Mouse (Mus musculus): ENCODE measurements around the gene Lgals8.
"Not testable (repeated sequence)": the region's sequence is repeated elsewhere in the genome, so short reads cannot be mapped to it uniquely, and the experiment has no call there.

Gene Lgals8

DNA sequence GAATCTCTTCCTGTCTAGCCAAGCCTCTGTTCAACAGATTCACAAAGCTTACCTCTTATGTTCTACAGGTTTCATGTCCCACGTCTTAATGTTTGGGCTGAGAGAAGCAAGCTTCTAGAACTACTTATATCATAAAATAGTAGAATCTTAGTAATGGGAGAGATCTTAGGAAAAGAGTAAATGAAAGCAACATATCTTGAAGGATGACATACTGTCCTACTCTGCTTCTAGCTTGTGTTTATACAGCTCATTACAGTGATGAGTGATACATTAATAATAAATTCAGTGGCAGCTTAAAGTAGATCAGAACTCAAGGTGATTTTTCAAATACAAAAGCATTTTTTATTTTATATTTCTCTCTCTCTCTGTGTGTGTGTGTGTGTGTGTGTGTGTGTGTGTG, at the start of gene Lgals8:
Gene Lgals8, minus strand, starts transcription at position 101 of the 400 bp plus-strand sequence.
- DNase-seq: no peak

DNA sequence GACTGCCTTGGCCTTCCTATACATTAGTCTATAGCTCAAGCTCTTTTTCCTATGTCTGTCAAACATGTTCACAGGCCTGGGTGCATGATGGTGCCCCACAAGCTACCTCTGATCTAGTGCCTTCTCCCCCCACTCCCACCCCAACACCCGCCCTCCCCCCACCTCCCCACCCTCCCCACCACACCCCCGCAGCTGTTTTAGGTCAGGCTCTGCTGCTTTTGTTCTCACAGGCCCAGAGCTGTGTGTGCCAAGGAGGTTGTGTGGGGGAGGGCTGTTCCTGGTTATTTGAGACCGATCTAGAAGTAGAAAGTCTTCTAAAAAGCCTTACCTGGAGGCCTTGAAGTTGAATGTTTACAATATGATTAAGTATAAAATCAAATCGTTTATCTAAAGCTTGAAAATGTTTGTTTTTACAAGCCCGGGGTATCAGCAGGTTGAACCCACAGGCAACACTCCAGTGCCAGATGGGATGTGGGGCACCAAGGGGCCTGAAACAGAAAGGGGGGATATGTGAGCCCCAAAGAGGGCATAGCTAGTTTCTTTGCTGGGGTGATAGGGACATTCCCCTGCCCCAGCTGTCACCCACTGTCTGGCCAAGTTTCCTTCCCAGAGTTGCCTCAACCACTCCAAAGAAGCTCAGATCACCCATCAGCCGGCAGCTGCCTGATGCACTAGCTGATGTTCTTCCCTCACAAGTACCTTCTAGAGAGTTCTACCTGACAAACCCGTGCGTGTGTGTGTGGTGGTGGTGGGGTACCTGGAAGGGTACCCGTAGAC, 46.6 kb upstream of the Lgals8 start:
- DNase-seq: no peak

DNA sequence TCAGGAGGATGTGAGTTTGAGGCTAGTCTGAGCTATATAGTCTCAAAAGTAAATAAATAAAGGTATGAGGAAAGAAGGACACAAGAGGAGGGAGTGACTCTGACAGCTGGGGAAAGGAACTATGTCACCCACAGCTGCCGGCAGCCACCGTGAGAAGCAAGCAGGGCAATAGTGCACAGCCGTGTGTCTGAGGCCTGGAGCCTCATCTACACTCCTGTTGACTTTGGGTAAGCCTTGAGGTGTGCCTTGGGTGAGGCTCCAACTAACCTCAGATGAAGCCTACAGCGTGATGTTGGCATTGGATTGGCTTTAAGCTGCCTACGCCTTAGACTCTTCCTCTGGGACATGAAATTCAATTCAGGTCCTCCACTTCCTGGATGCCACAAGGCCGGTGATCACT, 45.3 kb upstream of the Lgals8 start:
- no peak for DNase-seq

DNA sequence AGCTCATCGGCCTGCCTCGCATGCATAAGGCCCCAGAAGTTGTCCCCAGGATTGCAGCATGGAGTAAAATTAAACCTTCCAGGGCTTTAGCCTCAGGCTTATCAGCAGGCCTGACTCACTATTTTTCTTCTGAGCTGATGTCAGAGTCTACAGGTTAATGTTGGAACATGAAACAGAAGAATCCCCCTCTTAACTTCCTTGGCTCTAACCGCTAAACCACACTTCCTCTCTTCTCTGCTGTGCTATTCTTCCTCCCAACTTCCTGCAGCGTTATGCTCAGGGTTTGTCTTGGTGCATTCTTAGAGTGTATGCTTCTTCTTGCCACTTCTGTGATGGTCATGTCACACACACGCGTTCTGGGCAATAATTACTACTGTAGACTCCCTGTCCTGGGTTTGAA, 42.7 kb upstream of the Lgals8 start:
- no peak for DNase-seq

DNA sequence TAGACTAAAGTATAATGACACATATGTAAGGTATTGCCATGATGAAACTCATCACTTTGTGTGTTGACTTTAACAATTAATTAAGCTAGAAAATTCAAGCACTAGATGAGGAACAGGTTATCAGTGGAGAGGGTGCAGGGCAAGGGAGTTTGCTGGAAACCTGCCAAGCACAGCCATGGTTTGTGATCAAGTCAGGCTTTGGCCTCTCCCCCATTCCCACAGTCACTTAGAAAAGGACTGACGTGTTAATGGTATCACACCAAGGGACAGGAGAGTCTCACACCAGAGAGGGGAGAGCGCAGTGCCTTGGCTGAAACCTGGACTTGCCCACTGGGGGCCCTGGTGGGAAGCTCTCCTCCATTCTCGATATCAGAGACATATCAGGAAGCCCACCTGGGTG, 40.6 kb upstream of the Lgals8 start:
- no peak for DNase-seq

DNA sequence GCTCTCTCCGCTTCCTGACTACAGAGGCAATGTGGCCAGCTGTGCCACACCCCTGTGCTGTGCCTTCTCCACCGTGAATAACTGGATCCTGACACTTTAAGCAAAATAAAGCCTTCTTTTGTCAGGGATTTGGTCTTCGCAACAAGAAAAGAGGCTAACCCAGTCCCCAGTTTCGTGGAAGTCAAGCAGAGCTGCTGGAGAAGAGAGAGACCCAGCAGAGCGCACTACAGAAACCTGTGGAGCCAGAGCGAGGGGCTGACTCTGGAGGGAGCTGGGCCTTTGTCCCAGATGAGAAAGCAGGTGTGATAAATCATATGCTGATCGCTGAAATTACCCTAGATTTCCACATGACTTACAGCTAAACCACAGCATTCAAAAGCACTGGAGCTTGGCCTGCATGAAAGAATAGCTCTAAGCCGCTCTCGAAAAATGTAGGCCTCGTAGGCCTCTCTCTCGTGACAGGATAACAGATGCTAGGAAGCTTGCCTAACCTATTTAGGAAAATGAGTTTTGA, 38.6 kb upstream of the Lgals8 start:
- peak; percentile 56 for DNase-seq

DNA sequence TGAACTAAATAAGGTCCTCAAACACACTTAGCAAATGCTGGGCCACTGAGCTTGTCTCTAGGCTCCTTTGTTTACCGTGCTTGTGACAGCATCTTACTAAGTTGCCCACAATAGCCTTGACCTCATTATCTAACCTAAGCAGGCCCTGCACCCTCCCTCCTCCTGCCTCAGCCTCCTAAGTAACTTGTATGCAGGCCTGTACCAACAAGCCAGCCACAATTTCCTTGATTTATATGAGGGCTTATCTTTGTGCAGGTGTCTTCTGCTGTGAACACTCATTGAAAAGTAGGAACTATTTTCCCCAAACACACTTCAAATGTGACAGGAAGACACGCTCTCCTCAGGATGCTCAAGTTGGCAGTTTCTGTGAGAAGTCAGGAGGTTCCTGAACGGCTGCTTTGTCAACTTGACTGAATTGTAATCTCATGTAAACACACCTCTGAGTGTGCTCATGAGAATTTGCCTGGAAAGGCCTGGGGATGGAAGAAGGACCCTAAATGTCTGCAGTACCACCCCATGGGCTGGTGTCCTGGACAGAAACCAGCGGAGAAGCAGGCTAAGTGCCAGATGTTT, 38.0 kb upstream of the Lgals8 start:
- no peak for DNase-seq

DNA sequence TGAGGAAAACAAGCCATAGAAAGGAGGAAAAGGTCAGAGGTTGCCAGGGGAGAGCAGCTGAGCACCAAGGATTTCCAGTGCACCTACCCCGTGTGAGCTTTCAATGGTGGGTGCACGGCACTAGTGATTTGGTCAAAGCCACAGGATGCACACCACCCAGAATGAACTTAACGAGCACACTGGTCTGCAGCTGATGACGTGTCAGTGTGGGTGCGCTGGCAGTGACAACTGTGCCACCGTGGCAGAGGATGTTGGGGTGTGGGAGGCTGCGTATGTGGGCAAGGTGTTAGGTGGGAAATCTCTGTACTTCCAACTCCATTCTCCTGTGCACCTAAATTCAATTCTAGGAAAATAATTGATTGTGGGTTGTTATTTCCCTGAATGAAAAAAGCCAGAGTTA, 34.4 kb upstream of the Lgals8 start:
- no peak for DNase-seq

DNA sequence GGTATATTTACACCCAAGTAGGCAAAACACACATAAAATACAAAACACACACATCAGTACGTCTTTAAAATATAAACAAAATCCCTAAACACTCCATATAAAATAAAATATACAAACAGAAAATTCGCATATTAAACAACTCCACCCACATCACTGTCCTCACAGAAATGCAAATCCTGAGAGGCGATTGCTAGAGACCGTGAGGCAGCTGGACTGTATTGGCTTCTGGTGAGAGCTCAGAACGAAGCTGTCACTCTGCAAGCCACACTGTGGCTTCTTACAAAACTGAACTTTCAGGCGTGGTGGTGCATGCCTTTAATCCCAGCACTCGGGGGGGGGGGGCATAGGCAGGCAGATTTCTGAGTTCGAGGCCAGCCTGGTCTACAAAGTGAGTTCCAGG, 33.1 kb upstream of the Lgals8 start:
- no peak for DNase-seq

DNA sequence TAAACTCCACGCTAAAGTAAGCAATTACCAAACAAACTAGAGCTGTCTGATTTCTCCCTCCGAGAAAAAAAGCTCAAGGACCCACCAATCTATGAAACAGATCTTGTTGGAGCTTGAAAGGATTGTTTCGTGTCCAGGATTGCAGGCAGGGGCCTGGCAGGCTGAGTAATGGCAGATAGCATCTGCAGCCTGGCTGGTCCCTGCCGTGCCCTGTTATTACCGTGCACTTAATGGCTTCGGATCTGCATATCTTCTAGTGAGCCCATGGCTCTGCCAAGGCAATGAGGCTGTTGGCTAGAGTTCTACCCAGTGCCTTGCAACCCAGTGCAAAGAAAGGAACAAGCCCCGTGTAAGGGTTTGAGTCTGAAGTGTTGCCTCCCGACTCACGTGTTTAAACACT, 30.0 kb upstream of the Lgals8 start:
- DNase-seq: no peak

DNA sequence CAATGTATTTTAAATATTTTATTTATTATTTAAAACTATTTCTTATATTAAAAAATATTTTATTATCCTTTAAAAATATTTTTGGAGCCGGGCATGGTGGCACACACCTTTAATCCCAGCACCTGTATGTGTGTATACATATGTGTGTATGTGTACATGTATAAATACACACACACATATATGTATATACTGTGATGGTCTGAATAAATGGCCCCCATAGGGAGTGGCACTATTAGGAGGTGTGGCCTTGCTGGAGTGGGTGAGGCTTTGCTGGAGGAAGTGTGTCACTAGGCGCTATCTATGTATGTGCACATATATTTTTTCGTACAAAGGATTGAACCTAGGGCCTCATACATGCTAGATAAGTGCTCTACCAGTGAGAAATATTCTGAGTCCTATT, 27.8 kb upstream of the Lgals8 start:
- DNase-seq: no peak

DNA sequence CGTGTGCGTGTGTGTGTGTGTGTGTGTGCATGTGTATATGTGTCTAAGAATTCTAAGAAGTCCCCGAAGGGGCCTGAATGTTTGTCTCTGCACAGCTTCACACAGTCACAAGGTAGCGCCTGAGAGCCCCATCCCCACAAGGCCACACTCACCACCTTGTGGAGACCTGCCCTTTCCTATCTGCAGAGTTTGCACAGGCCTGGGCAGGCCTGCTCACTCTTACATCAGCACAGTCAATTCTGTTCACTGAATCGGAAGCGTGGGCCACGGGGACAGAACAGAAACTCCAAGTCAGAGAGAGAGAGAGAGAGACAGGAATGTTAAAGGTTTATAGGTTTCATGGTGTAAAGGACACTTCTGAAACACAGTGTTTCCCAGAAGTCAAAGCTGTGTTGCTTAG, 20.9 kb upstream of the Lgals8 start:
- no peak for DNase-seq

DNA sequence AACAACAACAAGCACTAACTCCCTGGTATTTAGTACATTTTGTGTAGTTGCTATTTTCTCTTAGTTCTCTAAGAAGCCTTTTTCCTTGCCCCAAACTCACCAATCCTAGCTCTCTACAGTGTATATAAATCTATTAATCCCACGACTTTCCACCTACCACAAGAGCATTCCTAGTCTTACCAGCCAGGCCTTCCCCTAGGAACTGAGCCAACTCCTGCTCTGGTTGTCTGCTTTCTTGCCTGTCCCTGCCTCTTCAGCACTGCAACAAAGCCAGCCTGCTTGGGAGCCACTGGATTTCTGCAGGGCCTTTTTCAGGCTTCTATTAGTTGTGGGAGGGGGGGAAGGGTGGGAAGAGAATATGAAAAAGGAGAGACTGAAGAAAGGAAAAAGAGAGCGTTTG, 20.5 kb upstream of the Lgals8 start:
- DNase-seq: no peak

DNA sequence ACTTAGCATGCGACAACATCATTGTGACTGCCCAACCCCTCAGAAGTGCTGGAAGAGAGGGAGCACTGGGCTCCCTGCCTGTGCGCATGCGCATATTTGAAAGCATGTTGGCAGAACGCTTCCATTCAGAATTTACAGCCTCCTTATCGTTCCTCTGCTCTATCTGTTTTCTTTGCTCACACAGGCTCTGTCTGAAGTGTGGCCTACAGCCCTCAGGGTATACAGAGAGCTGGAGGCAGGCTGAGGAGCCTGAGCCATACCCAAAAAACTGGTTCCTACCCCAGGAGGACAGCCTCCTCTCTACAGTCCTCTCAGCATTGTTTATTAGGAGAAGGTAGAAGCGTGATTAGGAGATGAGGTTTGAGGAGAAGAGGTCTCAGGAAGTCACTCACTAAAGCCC, 15.1 kb upstream of the Lgals8 start:
- no peak for DNase-seq

DNA sequence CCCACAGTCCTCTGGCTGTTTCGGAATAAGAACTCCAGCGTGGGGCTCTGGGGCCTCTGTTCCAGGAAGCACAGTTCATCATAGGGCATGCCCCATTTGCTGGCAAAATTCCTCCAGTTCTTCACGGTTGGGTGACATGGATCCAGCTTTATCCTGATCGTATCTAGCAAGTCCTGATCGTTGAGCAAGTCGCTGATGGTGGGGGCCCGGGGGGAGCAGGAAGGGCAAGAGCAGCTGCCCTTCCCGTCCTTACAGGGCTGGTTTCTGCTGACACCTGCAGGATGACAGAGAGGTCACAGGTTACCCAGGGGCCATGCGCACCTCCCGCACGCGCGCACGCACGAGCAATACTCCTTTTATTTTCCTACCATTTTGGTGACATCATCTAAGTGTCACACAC, 13.6 kb upstream of the Lgals8 start:
- DNase-seq: no peak

DNA sequence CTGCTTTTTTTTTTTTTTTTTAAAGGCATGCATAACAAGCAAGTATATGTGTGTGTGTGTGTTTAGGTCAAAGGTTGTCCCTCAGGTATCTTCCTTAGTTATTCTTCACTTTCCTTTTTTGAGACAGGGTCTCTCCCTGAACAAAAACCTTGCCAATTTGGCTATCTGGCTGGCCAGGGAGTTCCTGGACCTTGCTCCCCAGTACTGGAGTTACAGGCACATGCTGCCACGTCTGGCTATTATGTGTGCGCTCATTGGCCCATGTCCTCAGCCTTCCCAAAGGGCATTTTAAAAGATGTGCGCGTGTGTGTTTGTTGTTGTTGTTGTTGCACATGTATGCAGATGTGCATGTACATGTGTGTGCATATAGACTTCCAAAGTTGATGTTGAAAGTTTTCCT, 12.1 kb upstream of the Lgals8 start:
- DNase-seq: no peak

DNA sequence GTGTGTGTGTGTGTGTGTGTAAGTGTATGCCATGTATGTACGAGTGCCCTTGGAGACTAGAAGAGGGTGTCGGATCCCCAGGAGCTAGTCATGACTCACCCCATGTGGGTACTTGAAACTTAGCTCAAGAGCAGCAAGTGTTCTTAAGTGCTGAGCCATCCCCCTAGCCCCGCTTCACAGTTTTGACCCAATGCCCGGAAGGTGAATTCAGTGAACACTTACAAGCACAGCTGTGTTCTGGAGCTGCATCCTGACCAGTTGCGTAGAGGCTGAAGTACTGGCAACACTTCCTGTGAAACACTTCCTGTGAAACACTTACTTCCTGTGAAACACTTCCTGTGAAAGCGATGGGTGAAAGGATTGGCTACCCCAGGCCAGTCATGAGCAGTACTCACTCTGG, 10.5 kb upstream of the Lgals8 start:
- no peak for DNase-seq

DNA sequence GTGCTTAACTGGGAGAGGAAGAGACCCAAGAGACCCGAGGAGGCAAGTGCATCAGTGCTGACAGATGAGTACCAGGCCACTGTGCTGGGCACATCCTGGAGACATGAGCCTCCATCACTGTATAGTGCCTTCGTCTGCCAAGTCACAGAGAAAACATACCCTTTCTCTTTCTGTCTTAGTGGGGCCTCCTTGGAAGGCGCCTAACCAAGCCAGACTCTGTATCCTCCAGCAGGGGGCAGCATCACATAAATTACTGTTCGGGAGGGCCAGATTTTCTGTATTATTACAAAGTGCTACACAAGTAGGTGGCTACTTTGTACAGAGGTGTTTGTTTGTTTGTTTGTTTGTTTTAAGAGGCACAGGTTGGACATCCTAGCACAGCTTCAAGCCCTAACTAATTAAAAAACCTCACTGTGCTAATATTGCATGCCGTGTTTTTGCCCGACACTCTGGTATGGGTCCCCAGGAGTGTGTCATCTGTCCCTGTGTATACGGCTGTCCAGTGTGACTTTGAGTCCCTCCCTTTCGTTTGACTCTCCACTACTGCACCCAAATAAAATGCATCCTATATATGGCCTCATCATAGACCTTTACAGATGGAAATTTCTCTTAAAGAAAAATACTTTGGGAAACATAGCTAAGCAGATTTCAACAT, 9.1 kb upstream of the Lgals8 start:
- peak; percentile 85 for DNase-seq

DNA sequence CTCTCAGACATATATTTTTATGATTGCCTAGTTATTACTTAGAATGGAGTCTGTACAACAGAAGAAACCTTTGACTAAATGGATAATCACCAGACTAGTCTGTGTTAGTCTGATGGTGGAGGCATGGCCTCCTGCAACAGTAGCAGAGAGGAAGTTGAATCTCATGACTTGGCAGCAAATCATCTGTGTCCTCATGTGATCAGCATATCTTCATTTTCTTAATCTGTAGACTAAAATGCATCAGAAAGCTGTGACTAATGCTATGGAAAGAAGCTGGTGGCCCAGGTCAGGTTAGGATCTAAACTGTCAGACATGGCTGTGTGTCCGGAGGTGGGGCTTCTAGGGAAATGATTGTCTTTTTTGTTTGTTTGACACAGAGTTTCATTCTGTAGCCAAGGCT, 3.7 kb upstream of the Lgals8 start:
- no peak for DNase-seq

DNA sequence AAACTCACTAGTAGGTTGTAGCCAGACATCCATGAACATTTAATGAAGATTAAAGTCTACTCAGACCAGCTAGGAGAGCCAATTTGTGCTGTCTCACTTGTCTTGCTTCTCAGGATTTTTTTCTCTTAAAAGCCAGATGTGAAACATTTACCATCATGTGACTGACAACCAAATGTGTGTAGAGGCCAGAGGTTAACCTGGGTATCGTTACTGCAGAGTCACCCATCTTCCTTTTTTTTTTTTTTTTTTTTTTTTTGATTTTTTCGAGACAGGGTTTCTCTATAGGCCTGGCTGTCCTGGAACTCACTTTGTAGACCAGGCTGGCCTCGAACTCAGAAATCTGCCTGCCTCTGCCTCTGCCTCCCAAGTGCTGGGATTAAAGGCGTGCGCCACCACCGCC, 585 bp downstream of the Lgals8 start:
- not testable (repeated sequence) for DNase-seq

DNA sequence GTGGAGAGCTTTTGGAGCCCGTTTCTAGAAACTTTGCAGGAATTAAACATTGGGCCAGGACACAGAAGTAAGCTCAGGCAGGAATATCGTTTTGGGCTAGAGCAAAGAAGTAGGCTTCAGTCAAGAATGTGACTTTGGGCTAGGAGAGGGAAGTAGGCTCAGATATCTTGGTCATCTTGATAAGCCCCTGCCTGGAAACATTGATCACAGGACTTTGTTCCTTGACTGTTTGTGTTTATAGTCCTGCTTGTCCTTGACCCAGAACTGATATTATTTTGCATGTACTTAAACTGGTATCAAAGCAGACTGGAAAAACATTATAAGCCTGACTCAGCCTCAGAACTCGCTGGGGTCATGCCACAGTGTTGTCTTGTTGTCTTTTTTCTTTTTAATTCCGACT, 2.1 kb downstream of the Lgals8 start:
- no peak for DNase-seq

DNA sequence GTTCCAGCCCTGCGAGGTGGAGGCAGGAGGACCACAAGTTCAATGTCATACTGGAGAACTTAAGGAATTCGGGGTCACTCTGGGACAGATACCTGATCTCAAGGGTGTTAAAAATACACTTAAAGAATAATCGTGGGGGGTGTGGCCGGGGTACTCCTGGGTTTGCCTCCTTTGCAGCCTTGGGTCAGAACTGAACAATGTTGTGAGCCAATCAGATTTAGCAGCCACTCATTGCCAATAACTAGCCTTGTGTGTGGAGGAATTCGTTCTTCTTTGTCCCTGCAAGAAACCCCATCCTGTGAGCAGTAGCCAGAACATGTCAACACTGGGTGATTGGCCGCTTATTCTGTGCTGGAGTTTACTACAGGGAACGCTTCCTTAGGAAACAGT, 3.0 kb downstream of the Lgals8 start:
- no peak for DNase-seq

DNA sequence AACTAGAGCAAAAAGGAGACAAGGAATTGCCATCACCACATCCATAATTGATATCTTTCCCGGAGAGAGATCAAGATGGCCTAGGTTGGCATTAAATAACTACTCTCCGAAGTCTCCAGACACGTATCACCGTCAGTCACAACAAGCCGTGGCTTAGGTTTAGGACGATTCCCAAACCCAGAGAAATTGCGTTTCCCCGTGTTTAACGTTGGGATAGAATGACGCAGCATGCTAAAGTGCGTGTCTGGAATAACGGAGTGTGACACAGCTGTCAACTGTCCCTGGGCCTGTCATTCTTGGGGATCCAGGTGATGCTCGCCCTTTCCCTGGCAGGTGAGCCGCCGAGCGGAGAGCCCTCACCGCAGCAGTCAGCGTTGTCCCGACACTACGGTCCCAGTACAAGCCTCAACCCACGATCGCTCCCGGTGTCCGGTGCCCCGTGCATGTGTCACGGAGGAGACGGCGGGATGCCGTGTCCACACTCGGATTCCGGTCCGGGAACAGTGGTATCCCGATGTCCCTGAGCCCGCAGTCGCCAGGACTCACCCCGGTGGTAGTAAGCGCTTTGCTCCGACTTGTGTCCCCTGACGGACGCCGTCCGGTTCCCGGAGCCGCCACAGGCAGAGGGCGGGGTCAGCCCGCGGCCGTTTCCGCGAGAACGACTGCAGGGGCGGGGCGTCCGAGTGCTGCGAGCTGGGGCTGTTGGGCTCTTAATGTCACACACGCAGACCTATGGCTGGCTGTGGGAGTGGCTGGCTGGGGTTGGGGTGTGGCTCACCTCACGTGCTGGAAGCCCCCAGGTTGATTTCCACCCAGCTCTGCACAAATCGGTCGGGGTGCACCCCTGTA, 3.6 kb downstream of the Lgals8 start:
- DNase-seq: peak; percentile 95

Data from embryo, embryonic 11 days (tissue).